Mouse (Mus musculus) embryonic facial prominence, embryonic 11.5 days (tissue): ENCODE measurements at regions not wholly inside any gene's neighbourhood (a gene's known extent, or its start where the extent isn't known, plus 50 kb on each side); places are given as distances from the start of the nearest gene placed in this dataset.

Experiments
- ATAC-seq: fragments of 200-750 bp; cut with Nextera tagmentation; replicated peaks from 2 replicates; pipeline ENCODE4 v1.8.0; 2017; ENCODE audit warnings: low read depth; ENCODE audit not compliant: insufficient number of reproducible peaks, low FRiP score, low TSS enrichment
- DNase-seq: peaks from one replicate; pipeline ENCODE4 v3.0.0-alpha.2; 2015; ENCODE audit warnings: low spot score
- H3K27ac ChIP-seq: fragments of 300-500 bp; sonication (generic); replicated peaks from 2 replicates; pipeline ENCODE4 v1.5.1; 2014; ENCODE audit warnings: mild to moderate bottlenecking, low read depth, low read length, control low read depth
- H3K27me3 ChIP-seq: fragments of 300-500 bp; sonication (generic); 2 replicates; pipeline ENCODE4 v1.6.1; 2014; ENCODE audit warnings: mild to moderate bottlenecking, low read length, moderate library complexity, mixed read lengths; ENCODE audit not compliant: control insufficient read depth, insufficient read depth
- H3K36me3 ChIP-seq: fragments of 300-500 bp; sonication (generic); replicated peaks from 2 replicates; pipeline ENCODE4 v1.6.1; 2014; ENCODE audit warnings: low read depth, mild to moderate bottlenecking, low read length, moderate library complexity, mixed read lengths; ENCODE audit not compliant: control insufficient read depth, insufficient read depth
- H3K4me1 ChIP-seq: fragments of 300-500 bp; sonication (generic); 2 replicates; pipeline ENCODE4 v1.6.1; 2014; ENCODE audit warnings: low read length, mixed read lengths; ENCODE audit not compliant: control insufficient read depth, insufficient read depth
- H3K4me2 ChIP-seq: fragments of 300-500 bp; sonication (generic); 2 replicates; pipeline ENCODE4 v1.6.1; 2014; ENCODE audit warnings: low read depth, mild to moderate bottlenecking, control low read depth, low read length, moderate library complexity
- H3K4me3 ChIP-seq: fragments of 300-500 bp; sonication (generic); 2 replicates; pipeline ENCODE4 v1.5.1; 2014; ENCODE audit warnings: low read depth, low read length, control low read depth
- H3K9ac ChIP-seq: fragments of 300-500 bp; sonication (generic); replicated peaks from 2 replicates; pipeline ENCODE4 v1.6.1; 2014; ENCODE audit warnings: mild to moderate bottlenecking, control low read depth, low read length
- H3K9me3 ChIP-seq: fragments of 300-500 bp; sonication (generic); replicated peaks from 2 replicates; pipeline ENCODE4 v1.6.1; 2016; ENCODE audit warnings: mild to moderate bottlenecking, low read length, inconsistent platforms, mixed read lengths; ENCODE audit not compliant: control insufficient read depth
- WGBS: fragments of 180-500 bp; shearing (Covaris S2); extraction: QIAGEN DNeasy Blood & Tissue Kit; methylation state at CpG from one replicate; pipeline ENCODE4 v1.1.7; 2014; 5-methylcytosine and 5-hydroxymethylcytosine counted together

DNA sequence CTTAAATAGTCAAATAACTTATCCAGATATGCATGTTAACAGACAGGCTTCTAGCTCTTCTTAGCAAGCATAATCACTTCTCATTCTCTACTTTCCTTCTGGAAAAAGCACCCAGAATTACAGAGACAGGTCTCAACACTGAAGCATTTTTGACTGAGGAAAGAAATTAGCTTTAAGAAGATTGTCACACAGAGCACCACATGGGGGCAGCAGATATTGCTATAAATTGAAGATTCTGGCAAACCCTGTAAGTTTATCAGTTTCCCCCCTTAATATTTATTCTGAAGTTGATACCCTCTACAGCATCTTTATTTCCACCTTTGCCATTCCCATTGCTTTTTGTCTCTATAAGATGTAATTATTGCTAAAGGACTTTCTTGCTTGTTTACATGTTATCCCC, 83.4 kb upstream of the Lrrc4c start:
- H3K9me3 ChIP-seq, result no peaks in the 10 kb centered on the region
- no peak overlapping the region for H3K27ac ChIP-seq
- no peaks in the 10 kb centered on the region for H3K36me3 ChIP-seq
- no peaks in the 10 kb centered on the region for H3K4me1 ChIP-seq
- no peak for ATAC-seq
- H3K4me2 ChIP-seq, result no peak overlapping the region
- H3K4me3 ChIP-seq, result no peak overlapping the region
- DNase-seq, result peak; percentile 35
- no peak overlapping the region for H3K9ac ChIP-seq
- no peaks in the 10 kb centered on the region for H3K27me3 ChIP-seq

DNA sequence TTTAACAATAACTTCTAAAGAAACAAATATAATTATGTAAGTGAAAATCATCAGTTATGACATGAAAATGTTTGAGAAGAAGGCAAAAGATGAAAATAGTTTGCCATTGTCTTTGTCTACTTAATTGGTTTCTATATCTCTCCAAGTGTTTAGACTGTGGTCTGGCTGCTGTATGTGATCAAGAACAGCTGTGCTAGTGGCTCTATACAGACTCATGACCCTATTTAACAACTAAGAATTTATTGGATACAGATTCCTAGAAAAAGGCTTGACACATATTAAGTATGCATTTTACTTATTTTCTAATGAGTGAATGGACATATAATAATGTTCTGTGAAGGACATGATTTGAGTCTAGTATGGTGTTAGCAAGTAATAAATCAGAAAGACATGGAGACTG, 78.7 kb upstream of the Lrrc4c start:
- no peak for ATAC-seq
- no peaks in the 10 kb centered on the region for H3K9me3 ChIP-seq

DNA sequence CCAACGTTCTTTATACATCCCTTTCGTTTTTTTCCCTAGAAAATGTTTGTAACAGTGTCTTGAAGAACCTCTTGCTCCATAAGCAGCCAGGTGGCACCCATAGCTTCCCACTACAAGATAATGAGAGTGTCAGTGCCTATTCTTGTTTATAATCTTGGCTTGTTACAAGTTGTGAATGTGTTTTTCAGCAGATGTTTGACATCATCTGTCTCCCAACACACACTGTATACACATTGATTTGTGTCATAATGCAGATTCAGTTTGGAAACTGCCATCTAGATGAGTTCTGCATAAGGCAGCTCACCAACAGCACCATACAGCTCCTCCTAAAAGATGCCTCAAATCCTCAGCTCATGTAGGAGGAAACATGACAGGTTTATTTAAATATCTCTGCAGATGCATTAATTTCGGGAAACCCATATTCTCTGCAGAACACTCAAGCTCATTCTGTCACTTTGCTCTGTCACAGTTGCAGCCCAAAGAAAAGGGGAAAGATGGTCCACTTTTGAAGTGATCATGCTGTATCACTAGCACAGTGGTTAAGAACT, 77.4 kb upstream of the Lrrc4c start:
- DNase-seq, result no peak
- H3K4me2 ChIP-seq, result no peak overlapping the region
- H3K36me3 ChIP-seq, result no peaks in the 10 kb centered on the region
- H3K27me3 ChIP-seq, result no peaks in the 10 kb centered on the region
- H3K4me1 ChIP-seq, result no peaks in the 10 kb centered on the region
- no peaks in the 10 kb centered on the region for H3K9me3 ChIP-seq
- WGBS, result 81% methylated on average over 3 of the region's 3 CpGs
- no peak for ATAC-seq
- H3K9ac ChIP-seq, result no peak overlapping the region
- no peak overlapping the region for H3K4me3 ChIP-seq
- no peak overlapping the region for H3K27ac ChIP-seq

More for the DNA sequence above, 78.7 kb upstream of the Lrrc4c start:
- Histone ChIP-seq H3K4me1 (no peaks in the 10 kb centered on the region), H3K27ac (no peak overlapping the region), H3K36me3 (no peaks in the 10 kb centered on the region), H3K9ac (no peak overlapping the region), H3K4me2 (no peak overlapping the region), H3K4me3 (no peak overlapping the region), H3K27me3 (no peaks in the 10 kb centered on the region)
- no peak for DNase-seq

DNA sequence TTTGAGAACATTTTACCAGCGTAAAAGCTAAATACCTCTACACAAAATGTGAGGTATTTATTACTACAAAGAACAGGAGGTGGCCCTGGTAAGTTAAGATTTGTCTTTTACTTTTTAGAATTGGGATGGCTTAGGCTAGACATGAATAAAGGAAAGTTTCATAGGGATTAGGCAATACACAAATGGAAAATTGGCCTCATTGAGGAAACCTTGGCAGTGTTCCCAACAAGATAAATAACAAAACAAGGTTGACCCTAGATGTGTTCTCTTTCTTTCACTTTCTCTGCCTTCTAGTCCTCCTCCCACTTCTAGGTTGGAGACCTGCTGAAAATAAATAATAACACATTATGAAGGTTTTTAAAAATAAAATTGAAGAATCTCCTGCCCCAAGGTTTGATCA, 64.3 kb upstream of the Lrrc4c start:
- 83% methylated on average over 1 of the region's 1 CpGs for WGBS

DNA sequence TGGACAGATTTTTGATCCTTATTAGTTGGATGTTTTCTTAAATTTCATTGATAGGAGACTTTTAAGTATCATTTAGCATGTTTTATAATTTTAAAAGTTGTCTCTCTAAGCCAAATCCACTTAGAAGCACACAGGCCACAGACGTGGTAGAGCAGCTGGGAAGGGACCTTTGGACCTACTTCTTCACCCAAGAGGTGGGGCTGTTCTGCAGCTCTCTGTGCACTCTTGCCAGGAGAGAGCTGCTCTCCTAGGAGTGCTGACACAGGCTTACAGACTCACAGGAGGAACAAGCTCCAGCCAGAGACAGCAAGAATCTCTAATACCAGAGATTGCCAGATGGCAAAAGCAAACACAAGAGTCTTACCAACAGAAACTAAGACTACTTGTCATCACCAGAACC, 61.5 kb upstream of the Lrrc4c start:
- no peaks in the 10 kb centered on the region for H3K4me1 ChIP-seq
- no peak overlapping the region for H3K4me3 ChIP-seq
- DNase-seq, result no peak
- no peak for ATAC-seq
- no peaks in the 10 kb centered on the region for H3K9me3 ChIP-seq
- H3K27me3 ChIP-seq, result no peaks in the 10 kb centered on the region
- WGBS, result 68% methylated on average over 1 of the region's 1 CpGs
- no peaks in the 10 kb centered on the region for H3K36me3 ChIP-seq
- no peak overlapping the region for H3K27ac ChIP-seq
- no peak overlapping the region for H3K9ac ChIP-seq
- no peak overlapping the region for H3K4me2 ChIP-seq

More for the DNA sequence above, 64.3 kb upstream of the Lrrc4c start:
- ATAC-seq (no peak), DNase-seq (no peak)
- Histone ChIP-seq H3K4me3 (no peak overlapping the region), H3K27ac (no peak overlapping the region), H3K36me3 (no peaks in the 10 kb centered on the region), H3K27me3 (no peaks in the 10 kb centered on the region), H3K9ac (no peak overlapping the region), H3K4me1 (no peaks in the 10 kb centered on the region), H3K9me3 (no peaks in the 10 kb centered on the region), H3K4me2 (no peak overlapping the region)
